Mouse (Mus musculus) G1E (cell line): ENCODE results near the gene Spon1. TPM values are rescaled to one million over a fixed set of nuclear protein-coding genes. Genes with fewer than 3 reads are reported as not detected.

Source experiments
- ATAC-seq: 2 replicates; pipeline ENCODE4 v1.8.0; 2016; ENCODE audit warnings: mild to moderate bottlenecking; ENCODE audit not compliant: insufficient number of reproducible peaks, poor library complexity, low FRiP score, severe bottlenecking; ENCODE audit errors: extremely low read depth
- DNase-seq: peaks from one replicate; pipeline ENCODE4 v3.0.0; 2012; ENCODE audit warnings: low spot score
- H3K27me3 ChIP-seq: 2 replicates; pipeline ENCODE4 v1.6.1; 2012; ENCODE audit warnings: mild to moderate bottlenecking, low read length, inconsistent platforms; ENCODE audit not compliant: insufficient read depth
- H3K36me3 ChIP-seq: replicated peaks from 2 replicates; pipeline ENCODE3; 2012; ENCODE audit warnings: mild to moderate bottlenecking, inconsistent platforms
- H3K4me1 ChIP-seq: 2 replicates; pipeline ENCODE4 v1.6.1; 2012; ENCODE audit warnings: low read depth, low read length, inconsistent platforms, mixed read lengths; ENCODE audit not compliant: insufficient read depth
- H3K4me3 ChIP-seq: 2 replicates; pipeline ENCODE4 v1.5.1; 2012; ENCODE audit warnings: low read depth, mild to moderate bottlenecking, inconsistent platforms, low read length, moderate library complexity, mixed read lengths
- H3K9me3 ChIP-seq: replicated peaks from 2 replicates; pipeline ENCODE4 v1.6.1; 2012; ENCODE audit warnings: inconsistent platforms
- CTCF ChIP-seq: IDR thresholded peaks from 2 replicates; pipeline ENCODE4 v1.5.1; 2012; ENCODE audit warnings: low read depth, low read length, inconsistent platforms, mixed read lengths
- GATA1 ChIP-seq: IDR thresholded peaks from 2 replicates; pipeline ENCODE4 v1.6.1; 2012; ENCODE audit warnings: borderline replicate concordance, low read length, inconsistent platforms, mixed read lengths
- GATA2 ChIP-seq: IDR thresholded peaks from 2 replicates; pipeline ENCODE4 v1.6.1; 2012; ENCODE audit warnings: low read depth, low read length, inconsistent platforms, borderline replicate concordance
- POLR2AphosphoS5 ChIP-seq: IDR thresholded peaks from 2 replicates; pipeline ENCODE4 v1.6.1; 2012; ENCODE audit warnings: low read depth, low read length, inconsistent platforms; ENCODE audit not compliant: insufficient replicate concordance
- TAL1 ChIP-seq: conservative IDR thresholded peaks from 2 replicates; pipeline ENCODE4 v1.6.1; 2012; ENCODE audit warnings: low read depth, low read length, inconsistent platforms, mixed read lengths
- polyA plus RNA-seq: library from polyadenylated mRNA; stranded (reverse); fragments of >175 nt; gene quantifications from 2 replicates; pipeline ENCODE4 v1.2.3, GENCODE M21; 2012
- total RNA-seq, 2 experiments: library from RNA; stranded (forward) in 1 of 2; stranded (reverse) in 1 of 2; fragments of 200-1000 nt in 1 of 2; fragments of >200 nt in 1 of 2; fragmentation: Nextera tagmentation in 1 of 2; gene quantifications; 2 replicates each; pipeline ENCODE4 v1.2.3; 2014 to 2017

The Spon1 gene
- total and polyA plus RNA-seq, 3 experiments, result 0.05 TPM; not detected in 2

GRCm38 (mm10) chr7:113826510-113826909, 60.7 kb downstream of the Spon1 start:
- H3K36me3 ChIP-seq, result no peaks in the 10 kb centered on the region
- DNase-seq, result no peak
- no peak overlapping the region for H3K4me3 ChIP-seq
- no peak for TF ChIP-seq CTCF
- TF ChIP-seq GATA2, result no peak
- TF ChIP-seq GATA1, result no peak
- TF ChIP-seq POLR2AphosphoS5, result no peak
- no peak for TF ChIP-seq TAL1
- no peaks in the 10 kb centered on the region for H3K9me3 ChIP-seq
- no peak for ATAC-seq
- H3K4me1 ChIP-seq, result no peaks in the 10 kb centered on the region
- H3K27me3 ChIP-seq, result no peaks in the 10 kb centered on the region

DNA sequence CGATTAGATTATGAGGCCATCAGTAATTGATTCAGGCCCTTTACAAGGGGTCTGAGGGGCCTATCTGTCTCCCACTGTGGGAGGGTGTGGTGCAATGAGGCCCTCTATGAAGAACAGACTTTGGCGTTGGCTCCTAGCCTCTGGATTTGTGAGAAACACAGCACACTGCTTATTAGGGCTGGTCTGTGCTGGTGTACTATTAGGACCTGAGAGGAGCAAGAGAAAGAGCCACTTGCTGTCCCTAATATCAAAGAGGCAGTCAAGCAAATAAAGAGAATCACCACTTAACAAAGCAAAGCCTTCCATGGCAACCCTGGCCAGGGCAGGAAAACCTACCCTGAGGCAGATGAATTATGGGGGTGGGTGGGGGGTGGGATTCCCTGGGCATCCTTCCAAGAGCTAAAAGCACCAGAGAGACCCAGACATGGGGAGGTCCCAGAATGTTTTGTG, 62.3 kb downstream of the Spon1 start:
- Histone ChIP-seq H3K4me1 (no peaks in the 10 kb centered on the region), H3K36me3 (no peaks in the 10 kb centered on the region), H3K9me3 (0 out of 2 replicates have a peak, but pooled peaks cover 1% of the 10 kb centered on the region), H3K4me3 (no peak overlapping the region), H3K27me3 (no peaks in the 10 kb centered on the region)
- TF ChIP-seq GATA2 (no peak), TAL1 (no peak), GATA1 (no peak), POLR2AphosphoS5 (no peak)
- ATAC-seq (no peak), DNase-seq (no peak)

DNA sequence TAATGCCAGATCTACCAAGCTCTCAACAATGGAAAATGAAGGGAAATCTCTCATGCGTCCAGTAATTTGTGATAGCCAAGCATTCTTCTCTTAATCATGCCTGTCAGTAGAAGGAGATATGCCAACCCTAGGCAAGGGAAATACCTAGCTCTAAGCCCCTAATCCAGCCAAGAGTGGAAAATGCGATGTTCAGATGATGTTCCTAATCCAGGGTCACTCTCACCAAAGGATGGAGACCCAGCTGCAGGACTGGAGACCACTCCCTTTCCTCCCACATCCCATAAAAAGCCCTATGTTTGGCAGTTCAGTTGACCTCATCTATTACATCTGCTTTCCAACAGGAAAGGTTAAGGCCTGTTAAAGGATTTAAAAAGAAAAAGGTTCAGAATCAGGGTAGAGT, 62.8 kb downstream of the Spon1 start:
- no peaks in the 10 kb centered on the region for H3K36me3 ChIP-seq
- DNase-seq, result no peak
- no peak for ATAC-seq
- H3K27me3 ChIP-seq, result no peaks in the 10 kb centered on the region
- no peaks in the 10 kb centered on the region for H3K4me1 ChIP-seq
- H3K9me3 ChIP-seq, result 0 out of 2 replicates have a peak, but pooled peaks cover 2% of the 10 kb centered on the region
- H3K4me3 ChIP-seq, result no peak overlapping the region
- no peak for TF ChIP-seq POLR2AphosphoS5
- TF ChIP-seq TAL1, result no peak
- no peak for TF ChIP-seq CTCF
- no peak for TF ChIP-seq GATA1
- no peak for TF ChIP-seq GATA2

DNA sequence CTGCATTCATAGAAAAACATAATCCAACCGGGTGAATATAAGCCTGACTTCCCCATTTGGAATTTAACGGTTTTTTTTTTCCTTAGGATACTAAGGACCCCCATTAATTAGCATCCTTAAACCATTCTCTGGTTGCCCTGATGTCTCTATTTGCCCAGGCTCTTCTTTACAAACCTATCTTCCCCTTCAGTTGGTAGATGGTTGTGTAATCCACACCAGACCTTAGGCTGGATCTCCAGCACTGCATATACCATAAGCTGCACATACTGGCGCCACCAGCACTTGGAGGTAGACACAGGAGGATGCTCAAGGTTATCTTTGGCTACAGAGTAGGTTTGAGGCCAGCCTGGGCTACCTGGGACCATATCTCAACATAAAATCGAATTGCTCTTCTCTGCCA, 71.4 kb downstream of the Spon1 start:
- H3K4me3 ChIP-seq, result no peak overlapping the region
- peaks cover 5% of the 10 kb centered on the region; the same call in 1 of the 2 replicates for H3K9me3 ChIP-seq
- DNase-seq, result no peak
- no peaks in the 10 kb centered on the region for H3K4me1 ChIP-seq
- TF ChIP-seq POLR2AphosphoS5 (no peak), CTCF (no peak), GATA2 (no peak)
- no peak for ATAC-seq
- H3K27me3 ChIP-seq, result no peaks in the 10 kb centered on the region
- no peaks in the 10 kb centered on the region for H3K36me3 ChIP-seq

DNA sequence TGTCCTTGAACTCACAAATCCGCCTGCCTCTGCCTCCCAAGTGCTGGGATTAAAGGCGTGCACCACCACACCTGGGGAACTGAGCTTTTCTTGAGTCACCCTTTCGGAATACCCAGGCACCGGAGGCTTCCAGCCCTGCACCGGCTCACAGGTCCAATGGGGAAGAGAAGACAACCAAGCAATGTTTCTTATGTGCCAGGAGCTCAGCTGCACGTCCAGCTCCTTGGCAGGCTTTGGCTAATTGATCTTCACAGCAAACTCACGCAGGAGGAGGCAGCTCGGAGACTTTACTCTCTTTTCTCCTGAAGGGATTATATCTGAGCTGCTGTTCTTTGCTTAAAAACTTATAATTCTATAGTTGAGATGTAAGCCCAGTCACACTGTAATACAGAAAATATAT, 73.6 kb downstream of the Spon1 start:
- H3K27me3 ChIP-seq, result no peaks in the 10 kb centered on the region
- H3K36me3 ChIP-seq, result no peaks in the 10 kb centered on the region
- no peaks in the 10 kb centered on the region for H3K4me1 ChIP-seq
- H3K9me3 ChIP-seq, result peaks cover 5% of the 10 kb centered on the region; the same call in 1 of the 2 replicates
- H3K4me3 ChIP-seq, result no peak overlapping the region
- TF ChIP-seq CTCF (no peak), TAL1 (no peak), GATA1 (no peak)
- ATAC-seq, result no peak
- DNase-seq, result no peak

GRCm38 (mm10) chr7:113841521-113841920, 75.7 kb downstream of the Spon1 start:
- no peaks in the 10 kb centered on the region for H3K27me3 ChIP-seq
- no peak for TF ChIP-seq POLR2AphosphoS5
- TF ChIP-seq TAL1, result no peak
- TF ChIP-seq GATA1, result no peak
- no peak for DNase-seq
- H3K4me1 ChIP-seq, result no peaks in the 10 kb centered on the region
- H3K4me3 ChIP-seq, result no peak overlapping the region
- no peaks in the 10 kb centered on the region for H3K36me3 ChIP-seq
- H3K9me3 ChIP-seq, result peaks cover 5% of the 10 kb centered on the region; the same call in 1 of the 2 replicates
- ATAC-seq, result no peak

DNA sequence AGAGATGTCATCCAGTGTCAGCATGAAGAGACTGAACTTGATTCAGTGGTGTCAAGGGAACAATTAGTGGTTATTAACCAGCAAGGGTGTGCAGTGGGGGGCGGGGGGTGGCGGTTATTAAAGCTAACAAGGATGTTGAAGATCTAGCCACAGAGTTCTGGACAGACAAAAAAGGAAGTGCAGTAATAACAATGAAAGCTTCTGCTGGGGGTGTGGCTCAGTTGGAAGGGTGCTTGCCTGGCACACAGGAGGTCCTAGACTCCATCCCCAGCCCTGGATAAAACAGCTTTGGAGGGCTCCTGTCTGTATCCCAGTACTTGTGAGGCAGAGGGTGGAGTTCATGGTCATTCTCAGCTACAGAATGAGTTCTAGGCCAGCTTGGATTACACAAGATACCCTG, 77.4 kb downstream of the Spon1 start:
- TF ChIP-seq CTCF (no peak), GATA2 (no peak), GATA1 (no peak), POLR2AphosphoS5 (no peak), TAL1 (no peak)
- no peaks in the 10 kb centered on the region for H3K36me3 ChIP-seq
- peaks cover 5% of the 10 kb centered on the region; the same call in 1 of the 2 replicates for H3K9me3 ChIP-seq
- ATAC-seq, result no peak
- no peak overlapping the region for H3K4me3 ChIP-seq
- no peak for DNase-seq
- H3K27me3 ChIP-seq, result no peaks in the 10 kb centered on the region
- H3K4me1 ChIP-seq, result no peaks in the 10 kb centered on the region
